Mouse (Mus musculus) ES-E14 (cell line): Measurements from ENCODE around the gene Ldb3.

ENCODE experiments used
- HCFC1 ChIP-seq: IDR thresholded peaks from 2 replicates; pipeline ENCODE4 v1.6.1; 2012; ENCODE audit warnings: low read length, inconsistent platforms, borderline replicate concordance; ENCODE audit not compliant: insufficient read depth
- ZNF384 ChIP-seq: IDR thresholded peaks from 2 replicates; pipeline ENCODE4 v1.6.1; 2012; ENCODE audit warnings: low read depth, low read length, inconsistent platforms

DNA sequence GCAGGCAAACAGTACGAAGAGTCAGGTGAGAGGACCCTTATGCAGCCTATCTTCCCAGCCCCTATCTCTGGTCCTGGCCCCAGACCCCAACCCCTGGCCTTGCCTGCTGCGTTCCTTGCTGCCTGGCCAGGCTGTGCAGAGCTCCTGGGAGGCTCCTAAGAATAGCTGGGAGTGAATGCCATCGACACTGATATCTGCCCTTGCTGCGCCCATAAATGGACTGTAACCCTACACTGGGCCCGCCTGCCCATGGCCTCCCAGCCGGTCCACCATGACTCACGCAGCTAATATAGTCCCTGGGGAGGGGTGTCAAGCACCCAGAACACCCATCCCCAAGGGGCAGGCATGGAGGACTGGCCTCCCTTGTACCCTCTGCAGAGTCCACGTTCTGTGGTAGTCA, at the start of gene Ldb3:
- no peak for TF ChIP-seq ZNF384
- TF ChIP-seq HCFC1, result no peak
